Mouse (Mus musculus): ENCODE results near the gene Psd.

GRCm38 (mm10) chr19:46324918-46325317 lies 2.0 kb downstream of the Psd start:
- no peak for TF ChIP-seq CTCF (IDR thresholded peaks at IDR 0.05; ENCODE audit: extremely low read depth, insufficient read length, insufficient replicate concordance, low read depth, low read length)
- no peak for TF ChIP-seq POLR2A (IDR thresholded peaks at IDR 0.05; ENCODE audit: low read depth, low read length)
